Mouse (Mus musculus) urinary bladder, adult 2 months (tissue): ENCODE results near the gene Fev. TPM values are rescaled to one million over a fixed set of nuclear protein-coding genes. Genes with fewer than 3 reads are reported as not detected.

Experiments used
- polyA plus RNA-seq: library from polyadenylated mRNA; depleted of rRNA; stranded (reverse); fragments of >200 nt; gene quantifications from 2 replicates; pipeline ENCODE4 v1.2.3, GENCODE M21; 2012; rRNA removed

The Fev gene
- polyA plus RNA-seq, 1 experiment: not detected

Other genes with a start within 250 kb of the Fev start
- gene Ttll4, start 223.7 kb downstream of the Fev start, polyA plus RNA-seq: 13.8 and 15.7 TPM in 2 replicates
- gene Cyp27a1, start 171.8 kb downstream of the Fev start, polyA plus RNA-seq: 67.0 and 71.9 TPM in 2 replicates
- gene Prkag3, start 136.2 kb downstream of the Fev start, polyA plus RNA-seq: 0.63 and 0.76 TPM in 2 replicates
- gene Wnt6, start 113.5 kb downstream of the Fev start, polyA plus RNA-seq: 2.3 and 2.6 TPM in 2 replicates
- gene Wnt10a, start 93.9 kb downstream of the Fev start, polyA plus RNA-seq: 0.94 and 1.4 TPM in 2 replicates
- gene Cdk5r2, start 30.5 kb downstream of the Fev start, polyA plus RNA-seq: 0.03 and 0.13 TPM in 2 replicates
- gene Cryba2, start 7.7 kb upstream of the Fev start, polyA plus RNA-seq: not detected in 2 replicates
- 0.01 TPM in 1 of 2 replicates, not detected in the other for gene Cfap65, start 50.2 kb upstream of the Fev start, polyA plus RNA-seq
- 0.16 and 0.21 TPM in 2 replicates for gene Ihh, start 66.3 kb upstream of the Fev start, polyA plus RNA-seq
- gene Nhej1, start 239.8 kb upstream of the Fev start, polyA plus RNA-seq: 3.4 and 4.3 TPM in 2 replicates
- 0.91 and 1.2 TPM in 2 replicates for gene Slc23a3, start 248.5 kb upstream of the Fev start, polyA plus RNA-seq